Mouse (Mus musculus): ENCODE data around the gene Spem2.
A peak's percentile ranks its signal among the peaks of the same experiment; 100 is the strongest.

Gene Spem2

GRCm38 (mm10) chr11:69799394-69800137, 18.7 kb downstream of the Spem2 start:
- DNase-seq (ENCODE audit: low read depth), result no peak

- DNase-seq (ENCODE audit: low read depth), result no peak
Observed at GRCm38 (mm10) chr11:69797924-69798323, 20.3 kb downstream of the Spem2 start.

- DNase-seq (ENCODE audit: low read depth), result no peak
Observed at GRCm38 (mm10) chr11:69795983-69796435, 22.3 kb downstream of the Spem2 start.

- DNase-seq (ENCODE audit: low read depth), result peak; percentile 89
Observed at GRCm38 (mm10) chr11:69795168-69795982, 22.9 kb downstream of the Spem2 start, which contains the start of gene Chrnb1. Gene Chrnb1 (minus strand): TSS chr11:69795943.

GRCm38 (mm10) chr11:69793429-69793828, 24.8 kb downstream of the Spem2 start:
- DNase-seq (ENCODE audit: low read depth), result no peak

DNA sequence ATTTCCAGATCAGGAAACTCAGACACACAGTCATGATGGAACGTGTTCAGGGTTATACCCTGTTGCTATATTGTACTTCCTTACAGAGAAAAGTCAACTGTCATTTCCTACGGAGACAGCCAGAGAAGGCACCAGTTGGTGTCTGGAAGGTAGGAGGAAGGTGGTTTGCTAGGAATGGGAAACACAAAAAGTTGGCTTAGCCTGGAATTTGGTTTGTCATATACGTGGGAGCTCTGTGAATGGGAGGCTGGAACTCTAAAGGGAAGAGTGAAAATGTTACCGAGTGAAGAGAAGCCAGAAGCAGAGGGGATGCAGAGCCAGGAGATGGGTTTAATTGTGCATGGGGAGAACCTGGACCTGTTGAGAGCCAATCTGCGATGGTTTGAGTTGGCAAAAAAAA, 26.8 kb downstream of the Spem2 start:
- DNase-seq (ENCODE audit: low read depth), result no peak

DNA sequence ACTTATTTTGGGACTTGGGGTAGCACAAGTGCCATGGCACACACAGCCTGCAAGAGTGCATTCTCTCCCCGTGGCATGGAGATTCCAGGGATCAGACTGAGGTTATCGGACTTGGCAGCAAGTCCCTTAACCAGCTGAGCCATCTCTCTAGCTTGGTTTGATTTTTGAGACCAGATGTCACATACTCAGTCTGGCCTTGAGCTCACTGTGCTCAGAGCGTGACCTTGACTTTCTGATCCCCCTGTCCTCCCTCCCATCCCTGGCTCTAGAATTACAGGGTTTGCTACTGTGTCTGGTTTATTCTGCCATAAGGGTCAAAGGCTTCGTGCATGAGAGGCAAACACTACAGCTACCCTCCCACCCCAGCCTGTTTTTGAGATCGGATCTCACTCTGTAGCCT, 28.8 kb downstream of the Spem2 start:
- no peak for DNase-seq (ENCODE audit: low read depth)

DNA sequence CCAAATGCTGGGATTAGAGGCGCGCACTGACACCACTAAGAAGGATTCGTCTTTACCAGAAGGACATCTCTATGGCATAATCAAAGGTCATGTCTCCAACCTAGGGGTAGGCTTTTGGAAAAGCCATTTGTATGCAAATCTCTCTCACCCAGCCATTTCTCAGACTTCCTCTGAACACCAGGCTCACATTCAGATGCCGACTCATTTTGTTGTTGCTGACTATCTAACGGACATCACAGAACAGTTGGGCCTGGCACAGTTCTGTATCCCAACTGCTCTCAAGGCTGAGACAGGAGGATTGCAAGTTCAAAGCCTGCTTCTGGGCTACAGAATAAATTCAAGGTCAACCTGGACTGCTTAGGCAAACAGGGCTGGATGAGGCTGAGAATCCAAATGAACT, 31.0 kb downstream of the Spem2 start:
- DNase-seq (ENCODE audit: low read depth), result no peak

GRCm38 (mm10) chr11:69784793-69785272, 33.4 kb downstream of the Spem2 start:
- no peak for DNase-seq (ENCODE audit: low read depth)

- no peak for DNase-seq (ENCODE audit: low read depth)
Observed at GRCm38 (mm10) chr11:69781828-69782227, 36.4 kb downstream of the Spem2 start.

DNA sequence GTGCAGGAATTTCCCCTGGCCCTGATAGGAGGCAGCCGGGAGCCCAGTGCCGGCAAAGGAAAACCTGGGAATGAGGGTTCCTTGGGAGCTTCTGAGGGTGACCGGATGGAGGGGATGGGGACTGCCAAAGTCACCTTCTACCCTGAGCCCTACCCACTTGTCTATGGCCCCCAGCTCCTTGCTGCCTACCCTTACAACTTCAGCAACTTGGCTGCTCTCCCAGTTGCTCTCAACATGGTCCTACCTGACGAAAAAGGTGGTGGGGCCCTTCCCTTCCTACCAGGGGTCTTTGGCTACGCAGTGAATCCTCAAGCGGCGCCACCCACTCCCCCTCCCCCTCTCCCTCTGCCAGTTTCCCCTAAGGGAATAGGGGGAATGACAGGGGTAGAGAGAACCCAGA, 39.3 kb downstream of the Spem2 start:
- no peak for DNase-seq (ENCODE audit: low read depth)

DNA sequence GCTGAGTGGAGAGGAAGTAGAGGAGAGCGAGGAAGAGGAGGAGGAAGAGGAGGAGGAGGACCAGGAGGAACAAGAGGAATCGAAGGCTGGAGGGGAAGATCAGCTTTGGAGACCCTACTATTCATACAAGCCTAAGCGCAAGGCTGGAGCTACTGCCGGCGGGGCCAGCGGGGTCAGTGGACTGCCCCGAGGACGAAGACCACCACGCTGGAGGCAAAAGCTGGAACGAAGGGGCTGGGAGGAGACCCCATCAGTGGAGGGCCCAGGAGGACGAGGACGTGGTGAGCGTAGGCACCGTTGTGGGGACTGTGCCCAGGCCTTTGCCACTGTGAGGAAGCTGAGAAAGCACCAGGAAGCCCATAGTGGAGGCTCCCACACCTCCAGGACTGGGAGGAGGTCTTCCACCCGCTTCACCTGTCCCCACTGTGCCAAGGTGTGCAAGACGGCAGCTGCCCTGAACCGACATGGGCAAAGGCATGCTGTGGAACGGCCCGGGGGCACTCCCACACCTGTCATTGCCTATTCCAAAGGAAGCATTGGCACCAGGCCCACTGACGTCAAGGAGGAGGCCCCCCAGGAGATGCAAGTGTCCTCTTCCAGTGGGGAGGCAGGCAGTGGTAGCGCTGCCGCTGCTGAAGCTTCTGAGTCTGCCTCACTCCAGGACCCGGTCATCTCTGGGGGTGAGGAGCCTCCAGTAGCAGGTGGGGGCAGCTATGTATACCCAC, 39.8 kb downstream of the Spem2 start:
- DNase-seq (ENCODE audit: low read depth), result no peak

- DNase-seq (ENCODE audit: low read depth), result no peak
Observed at GRCm38 (mm10) chr11:69777504-69778257, 40.6 kb downstream of the Spem2 start.

- no peak for DNase-seq (ENCODE audit: low read depth)
Observed at GRCm38 (mm10) chr11:69776488-69776887, 41.8 kb downstream of the Spem2 start.

GRCm38 (mm10) chr11:69775716-69776115, 42.5 kb downstream of the Spem2 start:
- DNase-seq (ENCODE audit: low read depth), result no peak

GRCm38 (mm10) chr11:69774961-69775360, 43.3 kb downstream of the Spem2 start:
- no peak for DNase-seq (ENCODE audit: low read depth)

GRCm38 (mm10) chr11:69767625-69767909, 50.7 kb downstream of the Spem2 start:
- no peak for DNase-seq (ENCODE audit: low read depth)

DNA sequence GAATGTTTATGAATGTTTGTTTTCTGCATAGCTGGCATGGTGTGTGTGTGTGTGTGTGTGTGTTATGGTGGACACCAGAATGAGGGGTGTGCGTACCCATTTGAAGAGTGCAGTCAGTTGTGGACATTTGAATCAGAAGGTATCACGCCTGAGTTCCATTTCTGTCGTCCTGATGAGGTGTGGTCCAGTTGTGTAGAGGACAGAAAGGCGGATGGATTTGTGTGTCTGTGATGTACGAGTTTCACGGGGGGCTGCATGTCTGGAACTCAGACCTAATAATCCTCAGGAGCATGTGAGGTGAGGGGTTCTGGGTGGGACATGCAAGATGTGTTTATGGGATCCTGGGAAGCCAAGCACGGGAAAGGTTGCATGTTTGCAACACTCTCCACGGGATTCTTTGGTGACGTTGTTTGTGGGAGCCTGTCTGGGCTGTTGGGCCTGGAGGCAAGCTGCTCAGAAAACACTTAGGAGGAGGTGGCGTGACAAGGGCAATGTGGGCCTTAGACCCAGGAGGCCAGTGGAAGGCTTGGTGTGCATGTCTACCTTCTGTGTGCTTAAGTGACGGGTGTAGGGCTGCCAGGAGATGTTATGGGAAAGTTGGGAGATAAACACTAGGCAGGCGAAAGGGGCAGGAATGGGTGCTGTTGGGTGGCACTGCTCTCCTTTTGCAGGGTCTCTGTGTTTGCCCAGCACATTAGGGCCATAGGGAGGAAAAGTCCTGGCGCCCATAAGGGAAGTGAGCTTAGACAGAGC, 51.2 kb downstream of the Spem2 start:
- no peak for DNase-seq (ENCODE audit: low read depth)

Measured in c-Kit-positive CD71-negative TER-119-negative erythroid progenitor cells, embryonic 14.5 days (primary cell).